Mouse (Mus musculus) lung, postnatal 4 days (tissue): ENCODE measurements around the gene Macc1.

ENCODE experiments used
- DNase-seq, 2 experiments: peaks; one replicate each; pipeline ENCODE4 v3.0.0; 2021

The Macc1 gene

GRCm38 (mm10) chr12:119390192-119390684 is 76.2 kb downstream of the Macc1 start:
- peak; percentile 61 to 82 for DNase-seq

- no peak for DNase-seq
Observed at GRCm38 (mm10) chr12:119398046-119398659, 84.1 kb downstream of the Macc1 start.

GRCm38 (mm10) chr12:119402273-119402672 is 88.2 kb downstream of the Macc1 start:
- DNase-seq = no peak

GRCm38 (mm10) chr12:119402796-119403195 is 88.7 kb downstream of the Macc1 start:
- no peak for DNase-seq

GRCm38 (mm10) chr12:119404810-119405209 is 90.7 kb downstream of the Macc1 start:
- DNase-seq = no peak

- no peak for DNase-seq
Observed at GRCm38 (mm10) chr12:119410522-119410921, 96.5 kb downstream of the Macc1 start.

- DNase-seq = no peak
Observed at GRCm38 (mm10) chr12:119410956-119411355, 96.9 kb downstream of the Macc1 start.

GRCm38 (mm10) chr12:119411982-119412381 is 97.9 kb downstream of the Macc1 start:
- DNase-seq = no peak

GRCm38 (mm10) chr12:119415900-119416299 is 101.8 kb downstream of the Macc1 start:
- no peak for DNase-seq

- no peak for DNase-seq
Observed at GRCm38 (mm10) chr12:119425749-119426148, 111.7 kb downstream of the Macc1 start.

- DNase-seq = no peak
Observed at GRCm38 (mm10) chr12:119426182-119426886, 112.3 kb downstream of the Macc1 start.

GRCm38 (mm10) chr12:119426887-119427204 is 112.8 kb downstream of the Macc1 start:
- peak in 1 of 2 experiments; percentile 50 for DNase-seq

GRCm38 (mm10) chr12:119440720-119441119 is 126.7 kb downstream of the Macc1 start:
- DNase-seq = no peak

- no peak for DNase-seq
Observed at GRCm38 (mm10) chr12:119450116-119450515, 136.0 kb downstream of the Macc1 start.

GRCm38 (mm10) chr12:119451232-119451631 is 137.2 kb downstream of the Macc1 start:
- no peak for DNase-seq

- no peak for DNase-seq
Observed at GRCm38 (mm10) chr12:119454076-119454475, 140.0 kb downstream of the Macc1 start.

GRCm38 (mm10) chr12:119464040-119464939 is 150.2 kb downstream of the Macc1 start:
- no peak for DNase-seq

- DNase-seq = no peak
Observed at GRCm38 (mm10) chr12:119464940-119465245, 150.8 kb downstream of the Macc1 start.

- no peak for DNase-seq
Observed at GRCm38 (mm10) chr12:119467656-119468055, 153.6 kb downstream of the Macc1 start.

- DNase-seq = peak in 1 of 2 experiments; percentile 5
Observed at GRCm38 (mm10) chr12:119470260-119470659, 156.2 kb downstream of the Macc1 start.

- DNase-seq = no peak
Observed at GRCm38 (mm10) chr12:119483296-119483695, 169.2 kb downstream of the Macc1 start.

GRCm38 (mm10) chr12:119483922-119484631 is 170.0 kb downstream of the Macc1 start:
- no peak for DNase-seq

GRCm38 (mm10) chr12:119511145-119511544 is 197.1 kb downstream of the Macc1 start:
- DNase-seq = no peak
